Mouse (Mus musculus): ENCODE data around the gene Ide. TPM values are rescaled to one million over a fixed set of nuclear protein-coding genes. Genes with fewer than 3 reads are reported as not detected.

Ide gene
- total RNA-seq, 2 experiments from 2014 or later: 69.1 to 71.1 TPM

GRCm38 (mm10) chr19:37279194-37279593, 58.5 kb downstream of the Ide start:
- no peak for DNase-seq
- intact Hi-C loops (cut with DNase I): no loop called here

- DNase-seq: no peak
- intact Hi-C loops (cut with DNase I): no loop called here
Measured at GRCm38 (mm10) chr19:37275555-37275954, 62.1 kb downstream of the Ide start.

- intact Hi-C loops (cut with DNase I): no loop called here
- DNase-seq: no peak
Measured at GRCm38 (mm10) chr19:37269106-37269505, 68.5 kb downstream of the Ide start.

DNA sequence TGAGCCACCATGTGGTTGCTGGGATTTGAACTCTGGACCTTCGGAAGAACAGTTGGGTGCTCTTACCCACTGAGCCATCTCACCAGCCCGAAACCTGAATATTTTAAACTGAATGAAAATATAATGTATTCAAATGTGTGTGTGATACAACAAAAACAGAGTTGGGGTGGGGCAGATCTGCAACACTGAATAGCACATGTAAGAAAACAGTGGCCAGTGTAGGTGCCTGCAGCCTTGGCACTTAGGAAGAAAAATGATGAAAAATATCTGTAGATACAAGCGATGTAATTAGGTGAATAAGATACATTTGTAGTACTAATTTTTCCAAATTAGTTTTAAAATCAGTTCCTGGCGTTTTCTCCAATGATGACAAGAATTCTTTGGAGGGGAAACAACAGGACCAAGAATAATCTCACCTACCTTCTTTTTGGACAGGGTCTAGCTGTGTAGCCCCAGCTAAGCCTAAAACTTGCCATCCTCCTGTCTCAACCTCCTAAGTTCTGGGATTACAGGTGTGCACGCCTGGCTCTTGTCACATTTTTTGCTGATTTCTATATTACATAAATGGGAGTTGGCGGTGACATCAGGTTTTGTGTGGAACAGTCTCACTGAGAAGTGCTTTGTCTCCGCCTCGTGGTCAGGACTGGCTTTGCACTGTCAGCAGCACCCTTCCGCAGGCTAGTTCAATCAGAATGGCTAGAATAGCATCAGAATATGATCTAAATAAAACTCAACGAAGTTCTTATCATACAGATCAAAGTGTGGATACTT, 72.1 kb downstream of the Ide start:
- peak; percentile 86 to 93 for DNase-seq
- intact Hi-C loops (cut with DNase I): loop anchor here (1.0 kb wide), 1 partner anchor 215 kb away; no protein-coding TSS in a partner anchor

DNA sequence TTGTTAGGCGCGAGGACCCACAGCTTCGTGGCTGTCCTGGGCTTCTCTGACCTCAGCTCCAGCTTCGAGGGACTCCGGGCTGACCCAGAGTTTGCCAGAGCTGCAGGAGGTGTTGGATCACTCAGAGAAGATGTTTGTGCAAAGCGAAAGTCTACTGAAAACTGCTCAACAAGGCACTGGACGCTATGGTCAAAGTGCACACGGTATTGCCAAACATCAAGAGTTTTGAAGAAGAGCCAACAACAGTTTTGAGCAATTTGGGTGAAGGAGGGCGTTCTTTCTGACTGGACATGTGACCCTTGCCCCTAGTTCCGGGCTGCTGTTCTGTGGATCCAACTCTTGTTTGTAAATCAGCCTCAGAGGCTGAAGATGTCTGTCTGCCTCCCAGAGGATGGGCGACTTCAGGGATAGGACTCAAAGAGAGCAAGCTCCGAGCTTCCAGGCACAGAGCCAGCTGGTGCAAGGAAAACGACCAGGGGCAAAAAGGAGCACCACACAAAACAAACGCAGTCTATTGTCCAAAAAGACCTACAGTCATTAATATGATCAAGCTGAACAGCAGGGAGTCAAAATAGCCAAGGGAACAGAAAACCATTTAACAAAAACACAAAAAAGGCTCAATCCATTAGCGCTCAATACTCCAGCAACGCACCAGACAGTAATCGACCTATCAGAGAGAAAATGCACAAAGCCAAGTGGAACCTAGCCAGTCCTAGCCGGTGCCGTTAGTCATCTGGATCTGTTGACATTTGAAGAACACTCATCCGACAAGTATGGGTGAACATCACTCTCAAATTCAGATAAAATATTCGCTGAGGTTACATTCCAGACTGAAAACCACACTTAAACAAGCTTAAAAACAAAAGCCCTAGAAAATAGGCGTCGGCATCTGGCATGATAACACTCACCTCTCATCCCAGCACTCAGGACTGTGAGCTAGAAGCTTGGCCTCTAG, 73.4 kb downstream of the Ide start:
- peak; percentile 31 to 38 for DNase-seq
- intact Hi-C loops (cut with DNase I): loop anchor here (5.0 kb wide), 1 partner anchor 47 kb away; no protein-coding TSS in a partner anchor

DNA sequence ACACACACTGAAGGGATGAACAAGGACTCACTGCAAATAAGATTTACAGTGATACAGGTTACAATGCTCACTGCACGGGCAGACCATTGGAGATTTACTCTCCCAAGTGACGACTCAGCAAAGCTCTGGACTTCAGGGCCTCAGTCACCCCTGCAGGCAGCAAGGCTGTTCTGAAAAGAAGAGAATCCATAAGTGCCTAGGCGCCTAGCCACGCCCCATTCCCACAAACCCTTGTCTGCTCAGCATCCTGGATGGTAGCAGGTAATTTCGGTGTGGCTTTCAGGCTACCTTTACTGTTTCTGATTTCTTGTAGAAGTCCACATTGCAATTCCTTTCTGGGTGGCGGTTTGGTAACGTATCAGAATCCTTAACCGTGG, 74.1 kb downstream of the Ide start:
- intact Hi-C loops (cut with DNase I): loop anchor here (5.0 kb wide), 1 partner anchor 46 kb away; no protein-coding TSS in a partner anchor
- DNase-seq: no peak

GRCm38 (mm10) chr19:37262389-37262788, 75.3 kb downstream of the Ide start:
- intact Hi-C loops (cut with DNase I): loop anchor here (5.0 kb wide), 1 partner anchor 45 kb away; no protein-coding TSS in a partner anchor
- DNase-seq: no peak

DNA sequence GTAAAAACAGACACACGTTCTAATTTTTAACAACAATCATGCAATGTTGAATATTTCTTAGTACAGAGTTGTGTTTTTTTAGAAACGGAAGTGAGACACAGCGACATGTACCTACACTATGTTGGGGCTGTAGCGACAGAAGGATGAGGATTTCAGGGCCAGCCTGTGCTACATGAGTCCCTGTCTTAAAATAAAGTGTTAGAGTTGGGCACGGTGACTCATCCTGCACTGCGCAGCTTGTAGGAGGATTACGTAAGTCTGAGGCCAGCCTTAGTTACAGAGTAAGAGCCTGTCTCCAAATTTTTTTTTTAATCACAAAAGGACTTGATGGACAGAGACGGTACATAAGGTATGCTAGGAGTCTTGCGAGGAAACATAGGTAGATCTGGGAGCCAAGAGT, 82.3 kb downstream of the Ide start:
- no peak for DNase-seq
- intact Hi-C loops (cut with DNase I): no loop called here

- DNase-seq: no peak
- intact Hi-C loops (cut with DNase I): no loop called here
Measured at GRCm38 (mm10) chr19:37252104-37252503, 85.5 kb downstream of the Ide start.

- intact Hi-C loops (cut with DNase I): no loop called here
- DNase-seq: no peak
Measured at GRCm38 (mm10) chr19:37248199-37248598, 89.5 kb downstream of the Ide start.

DNA sequence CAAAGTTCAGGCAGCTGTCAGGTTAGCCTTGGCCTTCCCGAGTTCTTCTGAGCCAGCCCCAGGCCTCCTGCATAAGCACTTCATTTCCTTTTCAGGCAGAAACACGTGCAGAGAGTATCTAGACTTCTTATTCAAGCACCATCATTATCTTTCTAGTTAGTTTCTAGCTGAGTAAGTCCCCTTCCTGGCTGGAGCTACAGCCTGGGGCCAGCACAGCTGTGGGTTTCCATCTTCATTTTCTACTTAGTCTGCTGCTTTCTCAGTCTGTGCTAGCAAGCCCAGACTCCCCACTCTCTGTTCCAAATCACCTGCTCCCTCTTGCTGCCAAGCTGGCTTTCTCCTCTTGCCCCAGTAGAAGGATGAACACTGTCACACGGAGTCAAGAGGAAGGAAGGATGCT, 90.8 kb downstream of the Ide start:
- DNase-seq: no peak
- intact Hi-C loops (cut with DNase I): no loop called here

- no peak for DNase-seq
- intact Hi-C loops (cut with DNase I): no loop called here
Measured at GRCm38 (mm10) chr19:37242707-37243106, 94.9 kb downstream of the Ide start.

GRCm38 (mm10) chr19:37241201-37241600, 96.5 kb downstream of the Ide start:
- no peak for DNase-seq
- intact Hi-C loops (cut with DNase I): no loop called here

GRCm38 (mm10) chr19:37239096-37239495, 98.6 kb downstream of the Ide start:
- DNase-seq: no peak
- intact Hi-C loops (cut with DNase I): no loop called here

DNA sequence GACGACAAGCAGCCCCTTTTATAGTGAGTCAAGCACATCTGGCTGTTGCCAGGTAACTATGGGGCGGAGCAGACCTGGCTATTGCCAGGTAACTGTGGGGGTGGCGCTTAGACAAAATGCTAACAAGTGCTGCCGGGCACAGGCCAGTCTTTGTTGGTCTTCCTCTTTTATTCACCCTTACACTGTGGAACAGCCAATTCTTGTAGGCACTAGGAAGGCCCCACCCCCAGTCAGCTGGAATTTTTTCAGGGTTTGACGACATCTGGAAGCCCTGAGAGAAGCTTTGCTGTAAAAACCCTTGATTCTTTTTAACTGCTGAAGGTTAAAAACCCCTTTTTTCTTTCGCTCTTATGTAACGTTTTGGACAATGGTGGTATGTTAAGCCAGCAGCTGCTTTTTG, 99.0 kb downstream of the Ide start:
- no peak for DNase-seq
- intact Hi-C loops (cut with DNase I): no loop called here

- intact Hi-C loops (cut with DNase I): no loop called here
- DNase-seq: no peak
Measured at GRCm38 (mm10) chr19:37237712-37238437, 99.8 kb downstream of the Ide start.

DNA sequence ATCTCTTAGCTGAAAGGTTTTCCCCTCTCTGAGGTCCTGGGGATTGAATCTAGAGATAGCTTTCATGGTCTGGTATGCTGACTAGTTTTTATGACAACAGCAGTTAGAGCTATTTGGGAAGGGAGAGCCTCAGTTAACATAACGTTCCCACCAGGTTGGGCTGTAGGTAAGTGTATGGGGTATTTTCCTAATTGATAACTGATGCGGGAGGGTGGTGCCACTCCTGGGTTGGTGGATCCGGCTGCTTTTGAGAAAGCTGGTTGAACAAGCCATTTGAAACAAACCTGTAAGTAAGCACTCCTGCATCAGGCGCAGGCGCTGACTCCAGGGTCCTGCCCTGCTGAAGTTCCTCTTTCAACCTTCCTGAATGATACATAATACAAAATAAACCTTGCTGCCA, 100.3 kb downstream of the Ide start:
- intact Hi-C loops (cut with DNase I): no loop called here

GRCm38 (mm10) chr19:37235818-37236217, 101.8 kb downstream of the Ide start:
- intact Hi-C loops (cut with DNase I): no loop called here

More for the DNA sequence above, 100.3 kb downstream of the Ide start:
- no peak for DNase-seq

DNA sequence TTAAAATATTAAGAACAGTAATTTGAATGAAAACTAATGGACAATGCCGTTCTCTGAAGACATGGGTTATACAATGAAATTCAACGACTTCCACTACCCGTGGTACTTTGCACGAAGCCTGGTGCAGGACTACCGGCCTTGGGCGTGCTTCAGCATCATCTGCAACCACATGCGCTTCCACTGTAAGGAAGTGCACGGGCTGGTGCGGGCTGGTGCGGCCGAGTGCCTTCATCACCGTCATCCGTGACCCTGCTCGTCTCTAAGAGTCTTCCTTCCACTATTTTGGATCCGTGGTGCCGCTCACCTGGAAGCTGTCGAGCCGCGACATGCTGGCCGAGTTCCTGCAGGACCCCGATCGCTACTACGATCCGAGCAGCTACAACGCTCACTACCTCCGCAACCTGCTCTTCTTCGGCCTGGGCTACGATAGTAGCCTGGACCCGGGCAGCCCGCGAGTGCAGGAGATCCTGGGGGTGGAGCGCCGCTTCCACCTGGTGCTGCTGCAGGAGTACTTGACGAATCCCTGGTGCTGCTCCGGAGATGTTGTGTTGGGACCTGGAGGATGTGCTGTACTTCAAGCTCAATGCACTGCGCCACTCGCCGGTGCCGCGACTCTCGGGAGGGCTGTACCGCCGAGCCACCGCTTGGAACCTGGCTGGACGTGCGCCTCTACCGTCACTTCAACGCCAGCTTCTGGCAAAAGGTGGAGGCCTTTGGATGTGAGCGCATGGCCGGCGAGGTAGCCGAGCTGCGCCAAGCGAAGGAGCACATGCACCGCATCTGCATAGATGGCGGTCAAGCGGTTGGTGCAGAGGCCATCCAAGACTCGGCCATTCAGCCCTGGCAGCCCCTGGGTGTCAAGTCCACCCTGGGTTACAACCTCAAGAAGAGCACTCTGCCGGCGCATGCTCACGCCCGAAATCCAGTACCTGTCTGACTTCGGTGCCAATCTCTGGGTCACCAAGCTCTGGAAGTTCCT, 103.8 kb downstream of the Ide start:
- no peak for DNase-seq
- intact Hi-C loops (cut with DNase I): no loop called here

More at GRCm38 (mm10) chr19:37235818-37236217, 101.8 kb downstream of the Ide start:
- DNase-seq: no peak
